Mouse (Mus musculus) limb, embryonic 10.5 days (tissue): ENCODE measurements around the gene Rps28. TPM values are rescaled to one million over a fixed set of nuclear protein-coding genes. Genes with fewer than 3 reads are reported as not detected.
A peak's percentile ranks its signal among the peaks of the same experiment; 100 is the strongest.
"Not testable (repeated sequence)": the region's sequence is repeated elsewhere in the genome, so short reads cannot be mapped to it uniquely, and the experiment has no call there.

Source experiments
- DNase-seq: peaks from one replicate; pipeline ENCODE4 v3.0.0-alpha.2; 2017; ENCODE audit warnings: low spot score
- H3K27ac ChIP-seq: fragments of 300-500 bp; sonication (generic); 2 replicates; pipeline ENCODE4 v1.5.1; 2016; ENCODE audit warnings: mild to moderate bottlenecking
- H3K27me3 ChIP-seq: fragments of 300-500 bp; sonication (generic); 2 replicates; pipeline ENCODE4 v1.6.1; 2016; ENCODE audit warnings: low read depth, mild to moderate bottlenecking; ENCODE audit not compliant: poor library complexity, severe bottlenecking
- H3K36me3 ChIP-seq: fragments of 300-500 bp; sonication (generic); 2 replicates; pipeline ENCODE4 v1.6.1; 2016; ENCODE audit warnings: mild to moderate bottlenecking, moderate library complexity
- H3K4me1 ChIP-seq: fragments of 300-500 bp; sonication (generic); 2 replicates; pipeline ENCODE4 v1.6.1; 2016
- H3K4me3 ChIP-seq: fragments of 300-500 bp; sonication (generic); 2 replicates; pipeline ENCODE4 v1.5.1; 2016; ENCODE audit warnings: mild to moderate bottlenecking, moderate library complexity
- H3K9me3 ChIP-seq: fragments of 300-500 bp; sonication (generic); replicated peaks from 2 replicates; pipeline ENCODE4 v1.6.1; 2016; ENCODE audit warnings: mild to moderate bottlenecking
- WGBS: fragments of 180-500 bp; shearing (Covaris S2); methylation state at CpG from one replicate; pipeline ENCODE4 v1.1.7; 2016; 5-methylcytosine and 5-hydroxymethylcytosine counted together
- polyA plus RNA-seq: library from polyadenylated mRNA; unstranded; fragments of >200 nt; fragmentation: Nextera tagmentation; extraction: Ambion mirVana; gene quantifications from 2 replicates; pipeline ENCODE4 v1.2.1, GENCODE M21; 2016

Gene Rps28
- polyA plus RNA-seq = 867 and 991 TPM in 2 replicates

GRCm38 (mm10) chr17:33824084-33824996, at the start of gene Rps28, which contains the start of gene Ndufa7:
Rps28 (minus strand) TSS chr17:33824562.
Ndufa7 (plus strand) TSS chr17:33824572.
- peaks cover 69% of the 10 kb centered on the region for H3K36me3 ChIP-seq
- under 1% methylated on average over 51 of the region's 51 CpGs for WGBS
- peaks cover 31% of the 10 kb centered on the region for H3K4me1 ChIP-seq
- H3K27ac ChIP-seq = peak within 1 kb of the TSS; percentile 89
- H3K4me3 ChIP-seq = peak within 1 kb of the TSS; percentile 78
- H3K27me3 ChIP-seq = no peaks in the 10 kb centered on the region
- H3K9me3 ChIP-seq = no peaks in the 10 kb centered on the region
- peak; percentile 98 for DNase-seq

- H3K27ac ChIP-seq, H3K4me3 ChIP-seq, H3K4me1 ChIP-seq, H3K27me3 ChIP-seq, H3K9me3 ChIP-seq, DNase-seq: not testable (repeated sequence)
- H3K36me3 ChIP-seq = peaks cover 41% of the 10 kb centered on the region
- WGBS = 87% methylated on average over 6 of the region's 12 CpGs
These were observed 49.2 kb upstream of the Rps28 start, which contains the start of gene Gm7029 for GRCm38 (mm10) chr17:33873537-33873936. Gm7029 (plus strand) TSS chr17:33873837.

DNA sequence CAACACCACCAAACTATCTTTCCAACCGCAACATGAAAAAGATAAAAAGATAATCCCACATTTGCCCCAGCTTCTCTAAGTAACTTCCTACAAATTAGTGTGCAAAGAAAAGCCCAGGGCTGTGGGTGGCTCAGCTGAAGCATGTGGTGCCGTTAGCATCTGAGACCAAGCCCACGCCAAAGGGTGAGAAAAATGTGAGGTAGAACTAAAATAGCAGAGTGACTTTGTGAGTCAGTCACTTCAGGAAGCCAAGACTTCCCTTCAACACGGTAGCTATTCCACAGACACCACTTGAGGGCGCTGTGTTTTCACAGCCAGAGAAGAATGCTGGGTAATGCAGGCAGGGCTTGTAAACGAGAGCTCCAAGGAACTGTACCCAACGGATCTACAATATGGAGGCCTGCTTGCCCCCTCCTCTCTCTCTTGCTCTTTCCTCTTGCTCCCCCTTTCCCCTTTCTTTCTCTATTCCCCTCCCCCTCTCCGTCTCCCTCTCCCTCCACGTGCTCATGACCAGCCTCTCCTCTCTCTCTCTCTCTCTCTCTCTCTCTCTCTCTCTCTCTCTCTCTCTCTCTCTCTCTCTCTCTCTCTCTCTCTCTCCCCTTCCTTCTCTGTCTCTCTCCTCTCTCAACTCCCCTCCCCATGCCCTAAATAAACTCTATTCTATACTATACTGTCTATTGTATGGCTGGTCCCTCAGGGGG, 41.1 kb upstream of the Rps28 start:
- Histone ChIP-seq H3K9me3 (no peaks in the 10 kb centered on the region), H3K4me1 (0 out of 2 replicates have a peak, but pooled peaks cover 3% of the 10 kb centered on the region), H3K27me3 (no peaks in the 10 kb centered on the region), H3K36me3 (no peaks in the 10 kb centered on the region), H3K4me3 (no peak overlapping the region), H3K27ac (no peak overlapping the region)
- 44% methylated on average over 9 of the region's 9 CpGs for WGBS
- DNase-seq = no peak

- H3K36me3 ChIP-seq = no peaks in the 10 kb centered on the region
- H3K4me1 ChIP-seq = no peaks in the 10 kb centered on the region
- H3K27ac ChIP-seq = no peak overlapping the region
- no peaks in the 10 kb centered on the region for H3K9me3 ChIP-seq
- 82% methylated on average over 4 of the region's 4 CpGs for WGBS
- no peak for DNase-seq
- no peaks in the 10 kb centered on the region for H3K27me3 ChIP-seq
- no peak overlapping the region for H3K4me3 ChIP-seq
These were observed 33.5 kb upstream of the Rps28 start for GRCm38 (mm10) chr17:33857816-33858215.

DNA sequence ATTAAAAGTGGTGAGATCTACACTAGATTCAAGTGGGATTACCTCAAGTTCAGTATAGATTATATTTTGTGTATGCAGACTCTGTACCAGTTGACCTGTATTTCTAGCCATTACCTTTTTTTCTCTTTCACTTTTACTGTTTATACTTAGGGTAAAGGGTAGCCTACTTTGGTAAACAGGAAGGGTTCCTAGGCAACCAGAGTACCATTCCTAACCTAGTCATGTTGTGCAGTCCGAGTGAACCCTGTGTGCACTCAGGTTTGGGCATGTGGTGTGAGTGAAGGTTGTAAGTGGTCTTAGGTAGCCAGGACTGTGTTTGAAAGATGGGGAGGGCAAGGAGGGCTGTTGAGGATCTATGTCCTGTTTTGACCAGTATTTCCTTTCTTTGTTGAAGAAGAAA, 27.0 kb upstream of the Rps28 start:
- H3K4me1 ChIP-seq = 0 out of 2 replicates have a peak, but pooled peaks cover 3% of the 10 kb centered on the region
- H3K9me3 ChIP-seq = no peaks in the 10 kb centered on the region
- no peak overlapping the region for H3K4me3 ChIP-seq
- no peak for DNase-seq
- H3K27me3 ChIP-seq = no peaks in the 10 kb centered on the region
- peaks cover 50% of the 10 kb centered on the region for H3K36me3 ChIP-seq
- 83% methylated on average over 1 of the region's 1 CpGs for WGBS
- no peak overlapping the region for H3K27ac ChIP-seq

DNA sequence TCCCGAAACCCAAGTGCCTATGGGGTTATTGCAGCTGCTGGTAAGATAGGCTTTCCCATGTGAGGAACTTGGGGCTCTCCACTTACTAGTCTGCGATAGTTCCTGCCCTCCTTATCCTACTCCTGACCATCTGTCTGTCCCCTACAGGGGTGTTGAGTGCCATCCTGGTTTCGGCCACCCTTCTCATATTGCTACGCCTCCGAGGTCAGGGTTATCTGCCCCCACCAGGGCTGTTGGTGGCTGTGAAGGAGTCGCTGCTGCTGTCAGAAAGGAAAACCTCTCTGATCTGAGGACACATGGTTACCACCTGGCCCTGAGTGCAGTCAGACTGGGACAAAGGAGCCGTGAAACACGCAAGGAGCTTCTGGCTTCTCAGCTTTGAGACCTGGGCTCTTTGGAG, 23.8 kb upstream of the Rps28 start:
- Histone ChIP-seq H3K27me3 (no peaks in the 10 kb centered on the region), H3K9me3 (no peaks in the 10 kb centered on the region), H3K4me1 (peaks cover 17% of the 10 kb centered on the region), H3K27ac (no peak overlapping the region), H3K36me3 (peaks cover 57% of the 10 kb centered on the region), H3K4me3 (no peak overlapping the region)
- WGBS = 52% methylated on average over 8 of the region's 8 CpGs
- no peak for DNase-seq

DNA sequence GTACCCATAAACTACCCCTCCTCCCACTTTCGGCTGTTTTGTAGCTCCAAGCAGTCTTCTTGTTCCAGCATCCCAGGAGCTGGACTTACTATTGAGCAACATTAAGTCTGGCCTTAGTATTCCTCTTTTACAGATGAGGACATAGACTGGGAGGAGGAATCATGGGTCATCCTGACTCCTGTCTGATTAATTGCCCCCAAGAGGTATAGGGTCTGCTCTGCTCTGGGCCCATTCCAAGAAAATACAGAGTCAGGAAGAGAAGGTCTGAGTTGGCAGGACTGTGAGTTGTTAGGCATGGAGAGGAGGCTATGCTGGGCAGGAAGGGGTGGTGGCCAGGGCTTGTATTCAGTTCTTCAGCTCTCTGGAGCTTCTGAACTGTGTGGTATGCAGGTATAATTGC, 19.8 kb upstream of the Rps28 start:
- H3K9me3 ChIP-seq = no peaks in the 10 kb centered on the region
- H3K27me3 ChIP-seq = no peaks in the 10 kb centered on the region
- no peak for DNase-seq
- H3K4me3 ChIP-seq = peak overlapping the region; percentile 68
- H3K4me1 ChIP-seq = peaks cover 17% of the 10 kb centered on the region
- peaks cover 45% of the 10 kb centered on the region for H3K36me3 ChIP-seq
- H3K27ac ChIP-seq = no peak overlapping the region
- WGBS = 76% methylated on average over 1 of the region's 1 CpGs

GRCm38 (mm10) chr17:33842966-33843795, 18.8 kb upstream of the Rps28 start, which contains the start of gene Cd320:
Cd320 (plus strand) TSS chr17:33843091.
- H3K9me3 ChIP-seq = no peaks in the 10 kb centered on the region
- H3K27me3 ChIP-seq = no peaks in the 10 kb centered on the region
- under 1% methylated on average over 45 of the region's 45 CpGs for WGBS
- peak within 1 kb of the TSS; percentile 88 for H3K27ac ChIP-seq
- H3K36me3 ChIP-seq = peaks cover 45% of the 10 kb centered on the region
- peaks cover 17% of the 10 kb centered on the region for H3K4me1 ChIP-seq
- peak within 1 kb of the TSS; percentile 68 for H3K4me3 ChIP-seq
- peak; percentile 94 for DNase-seq

DNA sequence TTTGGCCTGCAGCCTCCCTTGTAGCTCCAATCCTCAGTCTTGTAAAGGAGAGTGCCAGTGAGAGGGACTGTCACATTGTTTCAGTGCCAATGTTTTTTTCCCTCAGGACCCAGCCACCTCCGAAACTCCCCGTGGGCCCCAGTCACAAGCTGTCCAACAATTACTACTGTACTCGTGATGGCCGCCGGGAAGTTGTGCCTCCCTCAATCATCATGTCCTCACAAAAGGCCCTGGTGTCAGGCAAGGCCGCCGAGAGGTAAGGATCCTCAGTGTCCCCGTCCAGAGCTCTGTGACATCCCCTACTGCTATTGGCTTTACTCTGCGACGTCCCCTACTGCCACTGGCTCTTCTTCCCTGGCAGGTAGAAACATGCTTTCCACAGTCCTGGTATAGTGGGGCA, 5.2 kb upstream of the Rps28 start:
- peaks cover 78% of the 10 kb centered on the region for H3K36me3 ChIP-seq
- H3K27ac ChIP-seq = no peak overlapping the region
- WGBS = 93% methylated on average over 10 of the region's 10 CpGs
- DNase-seq = no peak
- no peaks in the 10 kb centered on the region for H3K9me3 ChIP-seq
- H3K4me3 ChIP-seq = no peak overlapping the region
- no peaks in the 10 kb centered on the region for H3K27me3 ChIP-seq
- H3K4me1 ChIP-seq = peaks cover 11% of the 10 kb centered on the region

DNA sequence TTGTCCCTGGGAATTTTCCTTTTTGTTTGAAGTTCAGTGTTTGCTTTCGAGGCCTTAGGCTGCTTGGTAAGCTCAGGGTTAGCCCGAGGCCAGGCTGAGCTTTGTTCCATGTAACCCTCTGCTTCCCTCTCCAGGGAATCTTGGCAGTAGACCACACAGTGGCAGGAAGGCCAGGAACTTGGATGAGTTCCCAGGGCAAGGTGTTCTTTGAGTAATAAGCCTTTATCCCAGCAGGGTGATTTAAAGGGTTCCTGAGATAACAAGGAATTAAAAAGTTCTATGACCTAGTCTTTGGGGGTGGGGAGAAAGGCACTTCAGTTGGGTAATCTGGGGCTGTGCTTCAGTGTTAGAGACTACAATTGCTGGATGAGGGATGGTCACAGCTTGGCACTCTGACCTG, 4.5 kb upstream of the Rps28 start:
- Histone ChIP-seq H3K27ac (no peak overlapping the region), H3K36me3 (peaks cover 72% of the 10 kb centered on the region), H3K27me3 (no peaks in the 10 kb centered on the region), H3K4me3 (no peak overlapping the region), H3K4me1 (peaks cover 11% of the 10 kb centered on the region), H3K9me3 (no peaks in the 10 kb centered on the region)
- no peak for DNase-seq
- 89% methylated on average over 2 of the region's 2 CpGs for WGBS

DNA sequence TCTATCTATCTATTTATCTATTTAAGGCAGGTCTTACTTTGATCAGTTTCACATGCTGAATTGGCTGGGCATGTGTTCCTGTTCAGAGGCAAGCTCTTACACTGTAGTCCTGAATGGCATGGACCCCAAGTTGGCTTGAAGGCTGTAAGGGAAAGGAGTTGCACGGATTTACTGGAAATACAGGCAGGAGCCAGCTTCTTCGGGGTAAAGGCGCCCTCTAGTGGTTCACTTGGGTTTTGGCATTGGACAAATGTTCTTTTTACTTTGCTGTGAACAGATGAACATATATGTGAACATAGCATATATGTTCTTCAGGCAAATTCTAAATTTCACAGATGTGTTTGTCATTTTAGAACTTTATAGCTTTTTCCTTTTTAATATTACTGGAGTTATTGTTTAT, 2.5 kb upstream of the Rps28 start:
- H3K36me3 ChIP-seq = peaks cover 69% of the 10 kb centered on the region
- WGBS = 0% methylated on average over 3 of the region's 3 CpGs
- peaks cover 29% of the 10 kb centered on the region for H3K4me1 ChIP-seq

GRCm38 (mm10) chr17:33825462-33825861, 1.1 kb upstream of the Rps28 start:
- Histone ChIP-seq H3K9me3 (no peaks in the 10 kb centered on the region), H3K27ac (peak overlapping the region; percentile 89), H3K4me3 (peak overlapping the region; percentile 78), H3K4me1 (peaks cover 31% of the 10 kb centered on the region), H3K27me3 (no peaks in the 10 kb centered on the region), H3K36me3 (peaks cover 69% of the 10 kb centered on the region)
- WGBS = 88% methylated on average over 8 of the region's 8 CpGs
- no peak for DNase-seq

More for the DNA sequence above, 2.5 kb upstream of the Rps28 start:
- DNase-seq = peak; percentile 83
- Histone ChIP-seq H3K4me3 (no peak overlapping the region), H3K9me3 (no peaks in the 10 kb centered on the region), H3K27ac (no peak overlapping the region), H3K27me3 (no peaks in the 10 kb centered on the region)
